Mouse (Mus musculus) urinary bladder, postnatal 25 days (tissue): ENCODE results near the gene Ahsa2.
"Not testable (repeated sequence)": the region's sequence is repeated elsewhere in the genome, so short reads cannot be mapped to it uniquely, and the experiment has no call there.

Source experiments
- DNase-seq: peaks from one replicate; pipeline ENCODE4 v3.0.0; 2022; ENCODE audit warnings: low spot score

Gene Ahsa2

GRCm38 (mm10) chr11:23497718-23498509 lies at the start of gene Ahsa2:
TSS of gene Ahsa2 (minus strand) at chr11:23498030.
- DNase-seq = peak; percentile 98

- DNase-seq = no peak
Measured at GRCm38 (mm10) chr11:23537446-23537845, 39.6 kb upstream of the Ahsa2 start.

GRCm38 (mm10) chr11:23520473-23521205 lies 22.8 kb upstream of the Ahsa2 start, which contains the start of gene 1700093K21Rik:
TSS of gene 1700093K21Rik (minus strand) at chr11:23521155.
- no peak for DNase-seq

- DNase-seq = no peak
Measured at GRCm38 (mm10) chr11:23518981-23519380, 21.2 kb upstream of the Ahsa2 start.

- no peak for DNase-seq
Measured at GRCm38 (mm10) chr11:23515315-23515714, 17.5 kb upstream of the Ahsa2 start.

GRCm38 (mm10) chr11:23514785-23515184 lies 17.0 kb upstream of the Ahsa2 start:
- not testable (repeated sequence) for DNase-seq

- DNase-seq = not testable (repeated sequence)
Measured at GRCm38 (mm10) chr11:23504801-23505200, 7.0 kb upstream of the Ahsa2 start.

GRCm38 (mm10) chr11:23498609-23499008 lies 779 bp upstream of the Ahsa2 start:
- no peak for DNase-seq

GRCm38 (mm10) chr11:23497335-23497717 lies 504 bp downstream of the Ahsa2 start:
- DNase-seq = peak; percentile 63

GRCm38 (mm10) chr11:23496661-23497060 lies 1.2 kb downstream of the Ahsa2 start:
- no peak for DNase-seq

GRCm38 (mm10) chr11:23495231-23495630 lies 2.6 kb downstream of the Ahsa2 start:
- DNase-seq = no peak

- DNase-seq = no peak
Measured at GRCm38 (mm10) chr11:23492048-23492790, 5.6 kb downstream of the Ahsa2 start.

- DNase-seq = no peak
Measured at GRCm38 (mm10) chr11:23489955-23490354, 7.9 kb downstream of the Ahsa2 start.

GRCm38 (mm10) chr11:23465862-23466261 lies 32.0 kb downstream of the Ahsa2 start:
- not testable (repeated sequence) for DNase-seq
